Comparison of ENCODE assay signal across 8 mouse cellular contexts in genomic region chr19:36409280-36409860, GRCm38 (mm10).
A peak's percentile ranks its signal among the peaks of the same experiment; 100 is the strongest.
DNase-seq lines count a peak whose midpoint lies in the region; TF ChIP-seq lines count a peak whose summit lies in the region.

No protein-coding gene starts in this region.

- intact Hi-C loops in gastrocnemius, adult 2 months (cut with DNase I): no loop called here

- peak; percentile 56 for DNase-seq in WW6 (ENCODE audit: low read depth, low spot score)
- peak; percentile 85 to 91 for DNase-seq in cerebellum, postnatal 4 days (ENCODE audit: low spot score in 2 of 2)
- DNase-seq in gastrocnemius, adult 2 months: peak; percentile 99
- DNase-seq in hindlimb bud, embryonic 11.5 days (ENCODE audit: extremely low spot score, low read depth, low spot score): peak; percentile 31
- DNase-seq in left cerebral cortex, adult 8-10 months (ENCODE audit: low spot score in 2 of 2): peak; percentile 73 to 82
- peak; percentile 89 to 92 for DNase-seq in right cerebral cortex, postnatal 10 days (ENCODE audit: low spot score in 2 of 2)
- peak; percentile 99 for DNase-seq in urinary bladder, postnatal 25 days (ENCODE audit: low spot score)

- no peaks in the 10 kb centered on the region for H3K9me3 ChIP-seq in megakaryocyte, embryonic 14.5 days

- H3K27ac ChIP-seq in gastrocnemius, adult 2 months: peak overlapping the region; percentile 90

- TF ChIP-seq CTCF in gastrocnemius, adult 2 months (IDR thresholded peaks at IDR 0.05): no peak

- H3K36me3 ChIP-seq in megakaryocyte, embryonic 14.5 days (replicated peaks; ENCODE audit: low read length): peaks cover 23% of the 10 kb centered on the region

- peaks cover 2% of the 10 kb centered on the region for H3K27me3 ChIP-seq in megakaryocyte, embryonic 14.5 days (replicated peaks)

- H3K4me3 ChIP-seq in gastrocnemius, adult 2 months: peak overlapping the region; percentile 81
- peak overlapping the region; percentile 93 for H3K4me3 ChIP-seq in megakaryocyte, embryonic 14.5 days (replicated peaks)

- peaks cover 21% of the 10 kb centered on the region for H3K4me1 ChIP-seq in megakaryocyte, embryonic 14.5 days

Comparison
In these comparisons a context has a peak if more than half of its experiments do, and no peak if none do; other contexts are left out.
1. Peak in every context shown above with its lines: DNase-seq, H3K4me3 ChIP-seq and H3K27ac ChIP-seq.
2. DNase-seq: peak in every context shown above with its lines; median percentile 99 in gastrocnemius, adult 2 months; 99 in urinary bladder, postnatal 25 days; 90 in right cerebral cortex, postnatal 10 days; 88 in cerebellum, postnatal 4 days; 78 in left cerebral cortex, adult 8-10 months; 56 in WW6; 31 in hindlimb bud, embryonic 11.5 days.